Mouse (Mus musculus) brain, adult 10 weeks (tissue): ENCODE results near the gene Casc4. TPM values are rescaled to one million over a fixed set of nuclear protein-coding genes. Genes with fewer than 3 reads are reported as not detected.

Experiments
- polyA plus RNA-seq: library from polyadenylated mRNA; stranded (reverse); fragments of 350-450 nt; fragmentation: Illumina TruSeq; extraction: RNeasy Lipid Tissue Mini Kit (QIAGEN cat#74804); gene quantifications from one replicate; pipeline ENCODE4 v1.2.3, GENCODE M21; 2015; ENCODE audit warnings: low read depth, low replicate concordance

Casc4 gene
- polyA plus RNA-seq = 79.3 TPM

GRCm38 (mm10) chr2:121866632-121867050, at the start of gene Casc4:
Gene Casc4, plus strand, starts transcription at chr2:121866970.

GRCm38 (mm10) chr2:121955765-121956223, 89.0 kb downstream of the Casc4 start, which contains the start of the genes Ctdspl2 and Mageb3:
Gene Ctdspl2, plus strand, starts transcription at chr2:121956001.
Gene Mageb3, minus strand, starts transcription at chr2:121956092.

Other genes with a start within 250 kb of the Casc4 start
- gene Frmd5, start 59.9 kb upstream of the Casc4 start, polyA plus RNA-seq = 33.1 TPM
- gene Ctdspl2, start 89.0 kb downstream of the Casc4 start, polyA plus RNA-seq = 20.5 TPM
- gene Mageb3, start 89.1 kb downstream of the Casc4 start, polyA plus RNA-seq = 0.25 TPM
- gene Eif3j1, start 161.6 kb downstream of the Casc4 start, polyA plus RNA-seq = 23.7 TPM